Mouse (Mus musculus) CH12.LX (cell line): ENCODE results near the gene Atad1.

Experiments used
- CHD2 ChIP-seq: IDR thresholded peaks from 2 replicates; pipeline ENCODE4 v1.6.1; 2011; ENCODE audit warnings: low read length, improper control_type of control experiment
- EP300 ChIP-seq: IDR thresholded peaks from 2 replicates; pipeline ENCODE4 v1.6.1; 2011; ENCODE audit warnings: low read length, improper control_type of control experiment
- IRF4 ChIP-seq: IDR thresholded peaks from 2 replicates; pipeline ENCODE4 v1.6.1; 2014; ENCODE audit warnings: low read depth, mild to moderate bottlenecking, inconsistent platforms, low read length, improper control_type of control experiment
- MAFK ChIP-seq: IDR thresholded peaks from 2 replicates; pipeline ENCODE4 v1.6.1; 2011; ENCODE audit warnings: low read length, improper control_type of control experiment; ENCODE audit not compliant: insufficient replicate concordance
- MEF2A ChIP-seq: IDR thresholded peaks from 2 replicates; pipeline ENCODE4 v1.6.1; 2014; ENCODE audit warnings: low read depth, mild to moderate bottlenecking, inconsistent platforms, low read length, improper control_type of control experiment, borderline replicate concordance
- POLR2A ChIP-seq: IDR thresholded peaks from 2 replicates; pipeline ENCODE4 v1.6.1; 2011; ENCODE audit warnings: low read depth, mild to moderate bottlenecking, improper control_type of control experiment, low read length

DNA sequence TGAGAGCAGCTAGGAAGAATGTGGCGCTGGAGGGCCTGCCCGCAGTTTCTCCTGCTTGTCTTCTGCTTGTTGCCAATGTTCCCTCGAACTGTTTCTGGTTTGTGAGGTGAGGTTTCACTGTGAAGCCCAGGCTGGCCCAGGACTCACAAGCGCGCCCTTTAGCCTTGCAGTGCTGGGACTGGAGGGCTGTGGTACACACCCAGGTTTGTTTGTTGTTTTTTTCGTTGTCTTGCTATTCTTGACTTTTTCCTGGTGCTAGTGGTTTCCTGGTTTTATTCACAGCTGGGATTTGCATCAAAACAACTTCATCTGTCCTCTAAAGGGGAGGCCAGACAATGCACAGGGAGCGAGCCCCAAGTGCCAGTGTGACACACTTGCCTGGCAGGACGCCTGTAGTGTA is 104.7 kb downstream of the Atad1 start:
- TF ChIP-seq IRF4 = no peak
- no peak for TF ChIP-seq CHD2
- TF ChIP-seq EP300 = no peak
- TF ChIP-seq MEF2A = no peak
- TF ChIP-seq POLR2A = no peak
- TF ChIP-seq MAFK = no peak
